Mouse (Mus musculus) testis, adult 2 months (tissue): ENCODE measurements around the gene Ugt1a9.

Source experiments
- CTCF ChIP-seq: fragments of 200-500 bp; IDR thresholded peaks from 2 replicates; pipeline ENCODE4 v1.5.1; 2012; ENCODE audit warnings: low read depth, mild to moderate bottlenecking, inconsistent platforms, low read length, moderate library complexity; ENCODE audit not compliant: control insufficient read depth, insufficient read depth, insufficient replicate concordance
- POLR2A ChIP-seq: fragments of 200-500 bp; IDR thresholded peaks from 2 replicates; pipeline ENCODE4 v1.6.1; 2012; ENCODE audit warnings: low read depth, mild to moderate bottlenecking, inconsistent platforms, low read length, moderate library complexity; ENCODE audit not compliant: control insufficient read depth

GRCm38 (mm10) chr1:88267489-88267888, 196.9 kb downstream of the Ugt1a9 start:
- TF ChIP-seq CTCF, result no peak
- TF ChIP-seq POLR2A, result no peak
